Mouse (Mus musculus): ENCODE measurements around the gene Nanos1.

DNA sequence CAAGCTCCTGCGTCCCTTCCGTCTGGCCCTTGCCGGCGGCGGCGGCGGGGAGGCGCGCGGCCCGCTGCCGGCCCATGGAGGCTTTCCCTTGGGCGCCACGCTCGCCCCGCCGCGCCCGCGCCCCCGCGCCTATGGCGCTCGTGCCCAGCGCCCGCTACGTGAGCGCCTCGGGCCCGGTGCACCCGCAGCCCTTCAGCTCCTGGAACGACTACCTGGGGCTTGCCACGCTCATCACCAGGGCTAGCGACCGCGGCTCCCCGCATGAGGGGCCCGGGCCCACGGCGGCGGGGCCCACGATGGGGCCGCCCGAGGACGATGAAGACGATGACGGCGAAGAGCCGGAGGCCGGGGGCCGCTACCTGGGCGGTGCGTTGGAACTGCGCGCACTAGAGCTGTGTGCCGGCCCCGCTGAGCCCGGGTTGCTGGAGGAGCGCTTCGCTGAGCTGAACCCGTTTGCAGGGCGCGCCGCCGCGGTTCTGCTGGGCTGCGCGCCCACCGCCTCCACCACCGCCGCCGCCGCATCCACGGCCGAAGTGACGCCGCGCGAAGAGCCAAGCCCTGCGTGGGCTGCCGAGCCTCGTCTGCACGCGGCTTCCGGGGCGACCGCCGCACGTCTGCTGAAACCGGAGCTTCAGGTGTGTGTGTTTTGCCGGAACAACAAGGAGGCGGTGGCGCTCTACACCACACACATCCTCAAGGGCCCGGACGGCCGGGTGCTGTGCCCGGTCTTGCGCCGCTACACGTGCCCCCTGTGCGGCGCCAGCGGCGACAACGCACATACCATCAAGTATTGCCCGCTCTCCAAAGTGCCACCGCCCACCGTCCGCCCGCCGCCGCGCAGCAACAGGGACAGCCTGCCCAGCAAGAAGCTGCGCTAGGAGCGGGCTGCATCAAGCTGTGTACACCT is 658 bp downstream of the Nanos1 start:
- no peak for TF ChIP-seq CTCF (IDR thresholded peaks at IDR 0.05; ENCODE audit: extremely low read depth, insufficient read depth, insufficient read length, insufficient replicate concordance)
- TF ChIP-seq POLR2A (IDR thresholded peaks at IDR 0.05; ENCODE audit: low read depth, low read length): no peak

Data from spleen, adult 2 months (tissue).